Mouse (Mus musculus): ENCODE measurements around the gene Wdr95.

Gene Wdr95

GRCm38 (mm10) chr5:149582642-149583262 is 54.3 kb downstream of the Wdr95 start:
- no peak for DNase-seq (ENCODE audit: extremely low spot score)

- DNase-seq (ENCODE audit: extremely low spot score): no peak
Observed at GRCm38 (mm10) chr5:149583507-149583906, 55.0 kb downstream of the Wdr95 start.

GRCm38 (mm10) chr5:149584154-149584655 is 55.7 kb downstream of the Wdr95 start:
- no peak for DNase-seq (ENCODE audit: extremely low spot score)

- no peak for DNase-seq (ENCODE audit: extremely low spot score)
Observed at GRCm38 (mm10) chr5:149585231-149585630, 56.8 kb downstream of the Wdr95 start.

- DNase-seq (ENCODE audit: extremely low spot score): no peak
Observed at GRCm38 (mm10) chr5:149585910-149586309, 57.4 kb downstream of the Wdr95 start.

- no peak for DNase-seq (ENCODE audit: extremely low spot score)
Observed at GRCm38 (mm10) chr5:149587327-149587895, 58.9 kb downstream of the Wdr95 start.

GRCm38 (mm10) chr5:149588814-149589534 is 60.5 kb downstream of the Wdr95 start:
- DNase-seq (ENCODE audit: extremely low spot score): no peak

GRCm38 (mm10) chr5:149589932-149590331 is 61.5 kb downstream of the Wdr95 start:
- DNase-seq (ENCODE audit: extremely low spot score): no peak

- DNase-seq (ENCODE audit: extremely low spot score): no peak
Observed at GRCm38 (mm10) chr5:149594215-149594614, 65.7 kb downstream of the Wdr95 start.

- no peak for DNase-seq (ENCODE audit: extremely low spot score)
Observed at GRCm38 (mm10) chr5:149597351-149597750, 68.9 kb downstream of the Wdr95 start.

- no peak for DNase-seq (ENCODE audit: extremely low spot score)
Observed at GRCm38 (mm10) chr5:149601996-149602395, 73.5 kb downstream of the Wdr95 start.

- no peak for DNase-seq (ENCODE audit: extremely low spot score)
Observed at GRCm38 (mm10) chr5:149603241-149603640, 74.8 kb downstream of the Wdr95 start.

GRCm38 (mm10) chr5:149607083-149607720 is 78.7 kb downstream of the Wdr95 start:
- no peak for DNase-seq (ENCODE audit: extremely low spot score)

GRCm38 (mm10) chr5:149611476-149612164 is 83.1 kb downstream of the Wdr95 start:
- DNase-seq (ENCODE audit: extremely low spot score): no peak

- no peak for DNase-seq (ENCODE audit: extremely low spot score)
Observed at GRCm38 (mm10) chr5:149612165-149612518, 83.7 kb downstream of the Wdr95 start.

- DNase-seq (ENCODE audit: extremely low spot score): no peak
Observed at GRCm38 (mm10) chr5:149612740-149613139, 84.3 kb downstream of the Wdr95 start.

GRCm38 (mm10) chr5:149616138-149616537 is 87.7 kb downstream of the Wdr95 start:
- no peak for DNase-seq (ENCODE audit: extremely low spot score)

GRCm38 (mm10) chr5:149616817-149617216 is 88.3 kb downstream of the Wdr95 start:
- no peak for DNase-seq (ENCODE audit: extremely low spot score)

GRCm38 (mm10) chr5:149617776-149618425 is 89.4 kb downstream of the Wdr95 start:
- DNase-seq (ENCODE audit: extremely low spot score): no peak

- DNase-seq (ENCODE audit: extremely low spot score): no peak
Observed at GRCm38 (mm10) chr5:149622152-149622551, 93.7 kb downstream of the Wdr95 start.

GRCm38 (mm10) chr5:149622644-149623043 is 94.2 kb downstream of the Wdr95 start:
- no peak for DNase-seq (ENCODE audit: extremely low spot score)
